Mouse (Mus musculus): ENCODE measurements around the gene Irf2bpl. TPM values are rescaled to one million over a fixed set of nuclear protein-coding genes. Genes with fewer than 3 reads are reported as not detected.

Irf2bpl gene
- polyA plus RNA-seq, 1 experiment from 2014 or later = 59.5 TPM

DNA sequence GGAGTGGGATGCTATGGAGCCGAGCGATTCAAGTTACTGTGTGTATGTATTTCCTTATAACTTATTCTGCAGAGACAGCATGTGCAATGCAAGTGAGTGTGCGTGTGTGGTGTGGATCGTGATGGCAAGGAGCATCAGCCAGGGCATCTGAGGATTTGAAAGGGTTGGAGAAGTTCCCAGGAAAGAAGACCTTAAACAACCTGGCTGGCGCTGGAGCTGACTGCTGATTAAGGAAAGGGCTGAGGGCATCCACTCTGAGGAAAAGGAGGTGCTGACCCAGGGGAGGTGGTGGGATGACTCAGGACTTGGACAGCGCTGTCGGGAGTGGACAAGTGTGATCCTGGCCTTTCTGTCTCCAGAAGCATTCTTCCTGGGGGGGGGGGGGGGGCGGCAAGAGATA is 27.3 kb downstream of the Irf2bpl start:
- H3K4me2 ChIP-seq = no peak overlapping the region
- ATAC-seq (ENCODE audit: insufficient number of reproducible peaks, low FRiP score) = no peak
- H3K27me3 ChIP-seq (replicated peaks) = no peaks in the 10 kb centered on the region
- no peak overlapping the region for H3K4me3 ChIP-seq
- no peaks in the 10 kb centered on the region for H3K36me3 ChIP-seq
- H3K27ac ChIP-seq (ENCODE audit: poor library complexity, severe bottlenecking) = peak overlapping the region; percentile 72
- 0 out of 2 replicates have a peak, but pooled peaks cover 2% of the 10 kb centered on the region for H3K9me3 ChIP-seq (replicated peaks)
- WGBS = 65% methylated on average over 8 of the region's 8 CpGs
- H3K9ac ChIP-seq = no peak overlapping the region
- H3K4me1 ChIP-seq (replicated peaks) = peaks cover 55% of the 10 kb centered on the region

- ATAC-seq (ENCODE audit: insufficient number of reproducible peaks, low FRiP score) = peak; percentile 85
- H3K4me2 ChIP-seq = peak overlapping the region; percentile 45
- H3K4me1 ChIP-seq (replicated peaks) = peaks cover 56% of the 10 kb centered on the region
- no peaks in the 10 kb centered on the region for H3K27me3 ChIP-seq (replicated peaks)
- no peaks in the 10 kb centered on the region for H3K36me3 ChIP-seq
- 0 out of 2 replicates have a peak overlapping the region, but pooled peaks have one; percentile 14 for H3K9ac ChIP-seq
- 0 out of 2 replicates have a peak, but pooled peaks cover 2% of the 10 kb centered on the region for H3K9me3 ChIP-seq (replicated peaks)
- H3K4me3 ChIP-seq = no peak overlapping the region
- H3K27ac ChIP-seq (ENCODE audit: poor library complexity, severe bottlenecking) = peak overlapping the region; percentile 72
- WGBS = 4% methylated on average over 11 of the region's 11 CpGs
Observed at GRCm38 (mm10) chr12:86855670-86856069, 28.9 kb downstream of the Irf2bpl start.

- 30% methylated on average over 1 of the region's 1 CpGs for WGBS
- Histone ChIP-seq H3K9ac (no peak overlapping the region), H3K36me3 (no peaks in the 10 kb centered on the region), H3K27ac (ENCODE audit: poor library complexity, severe bottlenecking) (no peak overlapping the region), H3K4me1 (replicated peaks) (peaks cover 37% of the 10 kb centered on the region), H3K27me3 (replicated peaks) (no peaks in the 10 kb centered on the region), H3K4me3 (no peak overlapping the region), H3K9me3 (replicated peaks) (0 out of 2 replicates have a peak, but pooled peaks cover 2% of the 10 kb centered on the region), H3K4me2 (no peak overlapping the region)
- no peak for ATAC-seq (ENCODE audit: insufficient number of reproducible peaks, low FRiP score)
Observed at GRCm38 (mm10) chr12:86853516-86853915, 31.1 kb downstream of the Irf2bpl start.

DNA sequence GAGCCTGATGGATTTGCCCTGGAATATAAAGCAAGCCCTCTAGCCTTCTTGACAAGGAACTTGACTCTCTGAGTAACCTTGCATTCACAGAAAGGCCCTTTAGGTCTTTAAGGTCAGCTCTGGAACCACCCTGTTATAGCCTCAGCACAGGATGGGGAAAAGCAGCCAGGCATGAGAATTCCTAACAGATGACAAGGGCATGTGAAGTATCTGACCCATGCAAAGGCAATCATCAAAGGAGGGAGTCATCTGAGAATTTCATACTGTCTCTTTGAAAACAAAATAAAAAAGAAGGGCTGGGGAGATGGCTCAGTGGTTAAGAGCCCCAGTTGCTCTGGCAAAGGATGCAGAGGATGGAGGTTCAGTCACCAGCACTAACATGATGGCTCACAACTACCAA is 33.3 kb downstream of the Irf2bpl start:
- H3K9ac ChIP-seq = no peak overlapping the region
- H3K4me2 ChIP-seq = no peak overlapping the region
- no peak overlapping the region for H3K4me3 ChIP-seq
- H3K9me3 ChIP-seq (replicated peaks) = 0 out of 2 replicates have a peak, but pooled peaks cover 2% of the 10 kb centered on the region
- no peak overlapping the region for H3K27ac ChIP-seq (ENCODE audit: poor library complexity, severe bottlenecking)
- no peaks in the 10 kb centered on the region for H3K27me3 ChIP-seq (replicated peaks)
- peaks cover 22% of the 10 kb centered on the region for H3K4me1 ChIP-seq (replicated peaks)
- H3K36me3 ChIP-seq = no peaks in the 10 kb centered on the region
- ATAC-seq (ENCODE audit: insufficient number of reproducible peaks, low FRiP score) = no peak

DNA sequence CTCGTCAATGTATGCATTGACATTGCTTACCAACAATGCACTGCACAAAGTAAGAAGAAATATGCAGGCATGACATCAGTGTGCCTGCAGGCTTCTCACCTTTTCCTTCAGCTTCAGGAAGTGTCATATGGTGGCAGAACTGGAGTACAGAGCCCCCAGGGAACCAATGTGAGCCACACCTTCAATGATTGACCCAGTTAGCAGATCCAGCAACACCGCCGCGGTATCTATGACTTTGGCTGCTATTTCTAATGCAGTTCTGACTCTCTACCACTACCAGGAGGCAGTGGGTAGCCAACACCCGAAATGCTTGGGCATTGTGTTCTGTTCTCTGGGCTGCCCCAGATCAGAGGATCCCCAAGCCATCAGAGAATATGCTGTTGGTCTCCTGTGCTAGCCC is 33.9 kb downstream of the Irf2bpl start:
- no peak overlapping the region for H3K9ac ChIP-seq
- no peaks in the 10 kb centered on the region for H3K27me3 ChIP-seq (replicated peaks)
- H3K4me3 ChIP-seq = no peak overlapping the region
- H3K4me2 ChIP-seq = no peak overlapping the region
- ATAC-seq (ENCODE audit: insufficient number of reproducible peaks, low FRiP score) = no peak
- H3K4me1 ChIP-seq (replicated peaks) = peaks cover 16% of the 10 kb centered on the region
- H3K9me3 ChIP-seq (replicated peaks) = 0 out of 2 replicates have a peak, but pooled peaks cover 2% of the 10 kb centered on the region
- no peak overlapping the region for H3K27ac ChIP-seq (ENCODE audit: poor library complexity, severe bottlenecking)
- no peaks in the 10 kb centered on the region for H3K36me3 ChIP-seq
- 81% methylated on average over 5 of the region's 5 CpGs for WGBS

DNA sequence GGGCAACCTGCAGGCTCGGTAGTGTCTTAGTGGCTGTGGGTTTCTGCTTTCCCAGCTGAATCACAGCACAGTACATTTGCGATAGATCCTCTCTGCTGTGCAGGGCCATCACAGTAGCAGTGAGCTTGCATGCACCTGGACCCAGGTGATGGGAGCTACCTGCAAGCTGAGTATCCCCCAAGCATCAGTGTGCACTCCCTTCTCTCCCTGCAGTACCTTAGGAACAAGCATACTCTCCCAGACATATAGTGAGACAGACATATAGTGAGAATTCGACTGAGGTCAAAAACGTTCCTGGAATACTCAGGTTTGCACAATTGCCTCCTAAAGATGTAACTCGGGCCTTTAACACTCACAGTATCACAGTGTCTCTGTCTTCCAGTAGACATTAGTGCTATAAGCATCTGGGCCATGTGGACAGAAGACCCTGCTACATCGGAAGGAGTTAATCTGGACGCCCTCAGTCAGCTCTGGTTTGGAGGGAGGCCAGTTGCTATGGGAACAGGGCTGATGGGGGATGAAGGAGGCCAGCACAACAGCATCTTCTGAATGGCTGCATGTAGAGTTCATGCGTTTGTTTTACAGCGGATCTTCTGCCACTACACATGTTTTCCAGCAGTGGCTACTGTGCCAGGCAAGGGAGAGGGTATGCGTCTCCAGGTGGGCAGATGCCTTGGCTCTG is 34.5 kb downstream of the Irf2bpl start:
- Histone ChIP-seq H3K9ac (no peak overlapping the region), H3K27ac (ENCODE audit: poor library complexity, severe bottlenecking) (no peak overlapping the region), H3K9me3 (replicated peaks) (0 out of 2 replicates have a peak, but pooled peaks cover 2% of the 10 kb centered on the region), H3K36me3 (no peaks in the 10 kb centered on the region), H3K4me1 (replicated peaks) (peaks cover 10% of the 10 kb centered on the region), H3K4me2 (no peak overlapping the region), H3K4me3 (no peak overlapping the region), H3K27me3 (replicated peaks) (no peaks in the 10 kb centered on the region)
- WGBS = 62% methylated on average over 10 of the region's 10 CpGs
- no peak for ATAC-seq (ENCODE audit: insufficient number of reproducible peaks, low FRiP score)

GRCm38 (mm10) chr12:86842866-86843459 is 41.6 kb downstream of the Irf2bpl start:
- H3K4me3 ChIP-seq = no peak overlapping the region
- H3K27me3 ChIP-seq (replicated peaks) = no peaks in the 10 kb centered on the region
- H3K4me1 ChIP-seq (replicated peaks) = peaks cover 15% of the 10 kb centered on the region
- WGBS = 45% methylated on average over 15 of the region's 15 CpGs
- no peak overlapping the region for H3K27ac ChIP-seq (ENCODE audit: poor library complexity, severe bottlenecking)
- no peak for ATAC-seq (ENCODE audit: insufficient number of reproducible peaks, low FRiP score)
- no peaks in the 10 kb centered on the region for H3K9me3 ChIP-seq (replicated peaks)
- no peaks in the 10 kb centered on the region for H3K36me3 ChIP-seq
- H3K9ac ChIP-seq = no peak overlapping the region
- no peak overlapping the region for H3K4me2 ChIP-seq

GRCm38 (mm10) chr12:86840526-86840925 is 44.1 kb downstream of the Irf2bpl start:
- peaks cover 29% of the 10 kb centered on the region for H3K4me1 ChIP-seq (replicated peaks)
- no peak overlapping the region for H3K4me2 ChIP-seq
- H3K36me3 ChIP-seq = no peaks in the 10 kb centered on the region
- H3K27ac ChIP-seq (ENCODE audit: poor library complexity, severe bottlenecking) = no peak overlapping the region
- no peak for ATAC-seq (ENCODE audit: insufficient number of reproducible peaks, low FRiP score)
- WGBS = 74% methylated on average over 4 of the region's 4 CpGs
- no peaks in the 10 kb centered on the region for H3K9me3 ChIP-seq (replicated peaks)
- no peaks in the 10 kb centered on the region for H3K27me3 ChIP-seq (replicated peaks)
- H3K9ac ChIP-seq = no peak overlapping the region
- H3K4me3 ChIP-seq = no peak overlapping the region

- no peak for ATAC-seq (ENCODE audit: insufficient number of reproducible peaks, low FRiP score)
- 53% methylated on average over 2 of the region's 2 CpGs for WGBS
- Histone ChIP-seq H3K27me3 (replicated peaks) (no peaks in the 10 kb centered on the region), H3K4me3 (no peak overlapping the region), H3K9me3 (replicated peaks) (no peaks in the 10 kb centered on the region), H3K4me1 (replicated peaks) (peaks cover 48% of the 10 kb centered on the region), H3K4me2 (no peak overlapping the region), H3K27ac (ENCODE audit: poor library complexity, severe bottlenecking) (peak overlapping the region; percentile 65), H3K9ac (0 out of 2 replicates have a peak overlapping the region, but pooled peaks have one; percentile 1), H3K36me3 (no peaks in the 10 kb centered on the region)
Observed at GRCm38 (mm10) chr12:86838181-86838580, 46.4 kb downstream of the Irf2bpl start.

DNA sequence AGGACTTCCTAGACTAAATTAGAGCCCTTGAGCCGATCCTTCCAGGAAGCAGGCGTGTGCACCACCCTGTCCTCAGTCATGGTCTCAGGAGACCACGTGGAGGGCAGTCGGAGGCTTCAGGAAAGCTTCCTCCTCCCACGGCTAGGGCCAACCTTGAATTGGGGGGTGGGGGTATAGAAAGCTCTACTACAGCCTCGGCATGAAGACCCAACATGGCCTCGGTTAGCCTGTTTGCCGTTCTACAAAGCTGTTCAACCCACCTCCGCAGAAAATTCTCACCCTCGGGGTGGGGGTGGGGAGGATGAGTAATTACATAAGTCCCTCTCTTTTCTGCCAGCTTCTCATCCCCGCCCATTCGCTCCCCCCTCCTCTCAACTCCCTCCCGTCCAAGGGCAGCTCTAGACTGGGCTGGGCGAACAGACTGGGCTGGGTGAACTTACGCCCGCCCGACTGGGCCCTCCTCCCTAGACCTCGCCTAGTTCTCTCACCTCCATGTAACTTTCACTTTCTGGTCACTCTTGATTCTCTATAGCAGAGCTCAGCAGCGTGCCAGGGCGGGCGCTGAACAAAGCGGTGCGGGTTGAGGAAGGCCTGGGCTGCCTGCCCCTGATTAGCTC is 48.1 kb downstream of the Irf2bpl start:
- 0 out of 2 replicates have a peak overlapping the region, but pooled peaks have one; percentile 34 for H3K9ac ChIP-seq
- WGBS = 14% methylated on average over 23 of the region's 23 CpGs
- H3K27me3 ChIP-seq (replicated peaks) = no peaks in the 10 kb centered on the region
- no peaks in the 10 kb centered on the region for H3K9me3 ChIP-seq (replicated peaks)
- peak overlapping the region; percentile 60 for H3K4me2 ChIP-seq
- peak; percentile 81 for ATAC-seq (ENCODE audit: insufficient number of reproducible peaks, low FRiP score)
- peaks cover 64% of the 10 kb centered on the region for H3K4me1 ChIP-seq (replicated peaks)
- peak overlapping the region; percentile 4 for H3K4me3 ChIP-seq
- H3K27ac ChIP-seq (ENCODE audit: poor library complexity, severe bottlenecking) = peak overlapping the region; percentile 80
- no peaks in the 10 kb centered on the region for H3K36me3 ChIP-seq

- no peak overlapping the region for H3K4me3 ChIP-seq
- ATAC-seq (ENCODE audit: insufficient number of reproducible peaks, low FRiP score) = no peak
- H3K27me3 ChIP-seq (replicated peaks) = no peaks in the 10 kb centered on the region
- 69% methylated on average over 3 of the region's 3 CpGs for WGBS
- no peak overlapping the region for H3K9ac ChIP-seq
- H3K4me2 ChIP-seq = peak overlapping the region; percentile 60; the same call in 1 of the 2 replicates
- H3K27ac ChIP-seq (ENCODE audit: poor library complexity, severe bottlenecking) = peak overlapping the region; percentile 80; the same call in 1 of the 2 replicates
- H3K9me3 ChIP-seq (replicated peaks) = no peaks in the 10 kb centered on the region
- no peaks in the 10 kb centered on the region for H3K36me3 ChIP-seq
- H3K4me1 ChIP-seq (replicated peaks) = peaks cover 67% of the 10 kb centered on the region
Observed at GRCm38 (mm10) chr12:86835899-86836298, 48.7 kb downstream of the Irf2bpl start.

Data from heart, embryonic 12.5 days (tissue).